Mouse (Mus musculus): ENCODE data around the gene Clec2g. TPM values are rescaled to one million over a fixed set of nuclear protein-coding genes. Genes with fewer than 3 reads are reported as not detected.
"Not testable (repeated sequence)": the region's sequence is repeated elsewhere in the genome, so short reads cannot be mapped to it uniquely, and the experiment has no call there.

Clec2g gene
- total RNA-seq, 2 experiments from 2014 or later, result 1.5 TPM; not detected in 1

- intact Hi-C loops (cut with DNase I), result no loop called here
- no peak for DNase-seq (ENCODE audit: low spot score in 2 of 2)
Observed at GRCm38 (mm10) chr6:129008552-129008951, 74.4 kb downstream of the Clec2g start.

GRCm38 (mm10) chr6:129009846-129010504 is 75.8 kb downstream of the Clec2g start:
- DNase-seq (ENCODE audit: low spot score in 2 of 2); intact Hi-C loops (cut with DNase I): not testable (repeated sequence)

- intact Hi-C loops (cut with DNase I), result no loop called here
- DNase-seq (ENCODE audit: low spot score in 2 of 2), result no peak
Observed at GRCm38 (mm10) chr6:129010505-129010873, 76.3 kb downstream of the Clec2g start.

GRCm38 (mm10) chr6:129012012-129012411 is 77.8 kb downstream of the Clec2g start:
- intact Hi-C loops (cut with DNase I); DNase-seq (ENCODE audit: low spot score in 2 of 2): not testable (repeated sequence)

- DNase-seq (ENCODE audit: low spot score in 2 of 2), result no peak
Observed at GRCm38 (mm10) chr6:129012966-129013365, 78.8 kb downstream of the Clec2g start.

GRCm38 (mm10) chr6:129013762-129014276 is 79.6 kb downstream of the Clec2g start:
- intact Hi-C loops (cut with DNase I), result no loop called here

More at GRCm38 (mm10) chr6:129012966-129013365, 78.8 kb downstream of the Clec2g start:
- intact Hi-C loops (cut with DNase I), result no loop called here

GRCm38 (mm10) chr6:129014399-129014798 is 80.2 kb downstream of the Clec2g start:
- intact Hi-C loops (cut with DNase I), result no loop called here
- DNase-seq (ENCODE audit: low spot score in 2 of 2), result no peak

More at GRCm38 (mm10) chr6:129013762-129014276, 79.6 kb downstream of the Clec2g start:
- DNase-seq (ENCODE audit: low spot score in 2 of 2), result no peak

- DNase-seq (ENCODE audit: low spot score in 2 of 2), result no peak
Observed at GRCm38 (mm10) chr6:129027451-129028248, 93.5 kb downstream of the Clec2g start.

GRCm38 (mm10) chr6:129030175-129030824 is 96.1 kb downstream of the Clec2g start:
- intact Hi-C loops (cut with DNase I), result no loop called here
- no peak for DNase-seq (ENCODE audit: low spot score in 2 of 2)

More at GRCm38 (mm10) chr6:129027451-129028248, 93.5 kb downstream of the Clec2g start:
- intact Hi-C loops (cut with DNase I), result no loop called here

- DNase-seq (ENCODE audit: low spot score in 2 of 2), result no peak
- intact Hi-C loops (cut with DNase I), result no loop called here
Observed at GRCm38 (mm10) chr6:129030964-129031363, 96.8 kb downstream of the Clec2g start.

GRCm38 (mm10) chr6:129033397-129033796 is 99.2 kb downstream of the Clec2g start:
- intact Hi-C loops (cut with DNase I), result no loop called here
- no peak for DNase-seq (ENCODE audit: low spot score in 2 of 2)

Small RNA genes within 50 kb of the gene (microRNA-seq; reads per million reads assigned to microRNA genes)
- gene Gm27336, result 0 reads per million in 2 experiments
- 0 reads per million in 2 experiments for gene Mir7649

Other genes with a start within 250 kb of the Clec2g start
- under 1 TPM in 1 of 2 experiments, not detected in 1; 0.47 TPM for gene Klrb1, start 211.3 kb upstream of the Clec2g start, total RNA-seq (2021)
- not detected for gene Klrb1c, start 145.2 kb upstream of the Clec2g start, total RNA-seq (2021)
- not detected for gene Gm44511, start 108.1 kb upstream of the Clec2g start, total RNA-seq (2021)
- gene Klrb1b, start 108.0 kb upstream of the Clec2g start, total RNA-seq (2021), result not detected
- gene Clec2i, start 46.8 kb upstream of the Clec2g start, total RNA-seq (2021), result under 1 TPM in 1 of 2 experiments, not detected in 1; 0.15 TPM
- 1 to 10 TPM in 1 of 2 experiments, under 1 TPM in 1; 0.97 to 1.3 TPM for gene BC035044, start 43.3 kb upstream of the Clec2g start, total RNA-seq (2021)
- gene Klrb1f, start 111.5 kb downstream of the Clec2g start, total RNA-seq (2021), result not detected
- not detected for gene Clec2e, start 166.5 kb downstream of the Clec2g start, total RNA-seq (2021)
- gene Clec2d, start 246.2 kb downstream of the Clec2g start, total RNA-seq (2021), result 1 to 10 TPM; 6.1 to 8.0 TPM

Data from left cerebral cortex, postnatal 14 days (tissue).